Mouse (Mus musculus) G1E (cell line): ENCODE data around the gene Slc38a6. TPM values are rescaled to one million over a fixed set of nuclear protein-coding genes. Genes with fewer than 3 reads are reported as not detected.

Source experiments
- ATAC-seq: 2 replicates; pipeline ENCODE4 v1.8.0; 2016; ENCODE audit warnings: mild to moderate bottlenecking; ENCODE audit not compliant: insufficient number of reproducible peaks, poor library complexity, low FRiP score, severe bottlenecking; ENCODE audit errors: extremely low read depth
- DNase-seq: peaks from one replicate; pipeline ENCODE4 v3.0.0; 2012; ENCODE audit warnings: low spot score
- H3K27me3 ChIP-seq: 2 replicates; pipeline ENCODE4 v1.6.1; 2012; ENCODE audit warnings: mild to moderate bottlenecking, low read length, inconsistent platforms; ENCODE audit not compliant: insufficient read depth
- H3K36me3 ChIP-seq: replicated peaks from 2 replicates; pipeline ENCODE3; 2012; ENCODE audit warnings: mild to moderate bottlenecking, inconsistent platforms
- H3K4me1 ChIP-seq: 2 replicates; pipeline ENCODE4 v1.6.1; 2012; ENCODE audit warnings: low read depth, low read length, inconsistent platforms, mixed read lengths; ENCODE audit not compliant: insufficient read depth
- H3K4me3 ChIP-seq: 2 replicates; pipeline ENCODE4 v1.5.1; 2012; ENCODE audit warnings: low read depth, mild to moderate bottlenecking, inconsistent platforms, low read length, moderate library complexity, mixed read lengths
- H3K9me3 ChIP-seq: replicated peaks from 2 replicates; pipeline ENCODE4 v1.6.1; 2012; ENCODE audit warnings: inconsistent platforms
- CTCF ChIP-seq: IDR thresholded peaks from 2 replicates; pipeline ENCODE4 v1.5.1; 2012; ENCODE audit warnings: low read depth, low read length, inconsistent platforms, mixed read lengths
- GATA1 ChIP-seq: IDR thresholded peaks from 2 replicates; pipeline ENCODE4 v1.6.1; 2012; ENCODE audit warnings: borderline replicate concordance, low read length, inconsistent platforms, mixed read lengths
- GATA2 ChIP-seq: IDR thresholded peaks from 2 replicates; pipeline ENCODE4 v1.6.1; 2012; ENCODE audit warnings: low read depth, low read length, inconsistent platforms, borderline replicate concordance
- POLR2AphosphoS5 ChIP-seq: IDR thresholded peaks from 2 replicates; pipeline ENCODE4 v1.6.1; 2012; ENCODE audit warnings: low read depth, low read length, inconsistent platforms; ENCODE audit not compliant: insufficient replicate concordance
- TAL1 ChIP-seq: conservative IDR thresholded peaks from 2 replicates; pipeline ENCODE4 v1.6.1; 2012; ENCODE audit warnings: low read depth, low read length, inconsistent platforms, mixed read lengths
- polyA plus RNA-seq: library from polyadenylated mRNA; stranded (reverse); fragments of >175 nt; gene quantifications from 2 replicates; pipeline ENCODE4 v1.2.3, GENCODE M21; 2012
- total RNA-seq, 2 experiments: library from RNA; stranded (forward) in 1 of 2; stranded (reverse) in 1 of 2; fragments of 200-1000 nt in 1 of 2; fragments of >200 nt in 1 of 2; fragmentation: Nextera tagmentation in 1 of 2; gene quantifications; 2 replicates each; pipeline ENCODE4 v1.2.3; 2014 to 2017

Gene Slc38a6
- total and polyA plus RNA-seq, 3 experiments, result 2.7 to 26.3 (median 12.5) TPM

DNA sequence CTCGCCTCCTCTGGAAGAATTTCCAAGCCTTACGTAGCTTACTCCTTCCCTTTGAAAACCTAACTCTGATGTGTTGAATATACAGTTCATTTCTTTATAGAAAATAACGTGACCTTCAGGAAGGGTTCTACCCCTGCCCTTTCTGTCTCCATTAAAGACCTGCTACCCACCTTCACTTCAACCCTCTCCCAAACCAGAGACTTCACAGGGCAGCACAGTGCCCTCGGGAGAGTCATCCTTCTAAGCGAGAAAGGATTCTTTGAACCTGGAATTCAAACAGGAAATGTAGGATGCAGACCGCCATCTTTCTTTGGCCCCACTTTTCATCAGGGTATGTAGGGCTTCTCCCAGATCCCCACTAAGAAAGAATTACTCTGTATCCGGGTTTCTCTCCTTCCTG, 80.0 kb downstream of the Slc38a6 start:
- peaks cover 39% of the 10 kb centered on the region for H3K27me3 ChIP-seq
- H3K9me3 ChIP-seq, result no peaks in the 10 kb centered on the region
- H3K4me1 ChIP-seq, result no peaks in the 10 kb centered on the region
- ATAC-seq (no peak), DNase-seq (no peak)
- H3K4me3 ChIP-seq, result no peak overlapping the region
- no peaks in the 10 kb centered on the region for H3K36me3 ChIP-seq
- TF ChIP-seq CTCF (no peak), TAL1 (no peak), POLR2AphosphoS5 (no peak), GATA1 (no peak), GATA2 (no peak)

DNA sequence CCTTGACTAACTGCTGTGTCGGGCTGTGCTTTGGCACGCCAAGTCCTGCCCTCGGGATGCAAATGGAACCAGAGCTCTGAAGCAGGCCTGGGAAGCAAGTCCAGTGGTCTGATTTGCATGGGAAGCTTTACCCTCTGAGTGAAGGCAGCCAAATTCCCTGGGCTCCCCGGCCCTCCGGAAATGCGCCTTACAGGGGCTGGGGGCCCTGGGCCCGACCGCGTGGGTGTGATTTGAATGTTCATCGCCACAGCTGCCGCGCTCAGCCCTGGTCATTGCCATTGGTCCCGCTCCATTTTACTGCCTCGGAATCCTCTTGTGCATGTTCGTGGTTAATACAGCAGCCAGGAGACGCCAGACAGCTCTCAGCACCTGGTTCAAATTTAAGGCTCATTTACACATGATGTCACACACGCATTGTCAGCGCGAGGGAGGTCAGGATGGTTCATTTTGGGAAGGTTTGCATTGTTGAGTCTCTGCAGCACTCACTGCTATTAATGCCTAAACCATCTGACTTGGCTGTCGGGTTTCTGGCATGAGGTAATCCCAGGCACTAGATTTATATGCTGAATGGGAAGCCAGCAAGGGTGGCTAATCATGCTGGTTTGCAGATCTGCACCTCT, 81.0 kb downstream of the Slc38a6 start:
- no peak for DNase-seq

DNA sequence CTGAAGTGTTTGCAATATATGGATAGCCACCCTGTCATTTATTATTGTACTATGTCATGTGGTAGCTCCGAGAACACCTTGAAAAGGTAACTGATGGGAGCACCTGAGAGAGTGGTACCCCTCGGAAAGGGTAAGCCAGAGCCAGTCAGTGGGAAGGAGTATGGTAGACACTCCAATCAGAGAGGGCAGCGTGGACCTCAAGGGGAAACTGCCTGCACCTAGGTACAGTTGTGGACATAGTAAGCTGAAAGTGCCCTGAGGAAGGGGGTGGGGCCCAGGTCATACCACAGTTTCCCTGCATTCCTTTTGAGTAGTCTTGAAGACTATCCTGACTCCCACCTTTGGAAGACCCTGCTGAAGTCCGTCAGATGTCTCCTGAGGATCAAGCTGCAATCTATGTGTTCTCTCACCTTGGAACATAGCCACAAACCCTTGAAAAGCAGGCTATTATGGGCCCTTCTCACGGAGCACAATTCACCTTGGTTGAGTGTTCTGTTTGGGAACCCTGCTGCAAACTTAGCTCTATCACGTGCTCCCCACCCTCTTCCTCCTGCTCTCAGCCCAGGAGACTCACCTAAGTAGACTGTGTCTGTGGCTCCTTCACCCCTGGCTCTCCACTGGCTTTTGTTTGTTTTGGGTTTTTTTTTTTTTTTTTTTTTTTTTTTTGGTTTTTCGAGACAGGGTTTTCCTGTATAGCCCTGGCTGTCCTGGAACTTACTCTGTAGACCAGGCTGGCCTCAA, 82.5 kb downstream of the Slc38a6 start:
- TF ChIP-seq GATA2 (no peak), CTCF (no peak), TAL1 (no peak), POLR2AphosphoS5 (no peak), GATA1 (no peak)
- ATAC-seq (no peak), DNase-seq (no peak)
- Histone ChIP-seq H3K4me1 (no peaks in the 10 kb centered on the region), H3K27me3 (peaks cover 42% of the 10 kb centered on the region), H3K36me3 (no peaks in the 10 kb centered on the region), H3K9me3 (no peaks in the 10 kb centered on the region), H3K4me3 (no peak overlapping the region)

More for the DNA sequence above, 81.0 kb downstream of the Slc38a6 start:
- Histone ChIP-seq H3K36me3 (no peaks in the 10 kb centered on the region), H3K4me1 (no peaks in the 10 kb centered on the region), H3K27me3 (peaks cover 42% of the 10 kb centered on the region), H3K9me3 (no peaks in the 10 kb centered on the region), H3K4me3 (no peak overlapping the region)
- no peak for ATAC-seq
- TF ChIP-seq TAL1 (no peak), POLR2AphosphoS5 (no peak), GATA1 (no peak), GATA2 (no peak), CTCF (no peak)

DNA sequence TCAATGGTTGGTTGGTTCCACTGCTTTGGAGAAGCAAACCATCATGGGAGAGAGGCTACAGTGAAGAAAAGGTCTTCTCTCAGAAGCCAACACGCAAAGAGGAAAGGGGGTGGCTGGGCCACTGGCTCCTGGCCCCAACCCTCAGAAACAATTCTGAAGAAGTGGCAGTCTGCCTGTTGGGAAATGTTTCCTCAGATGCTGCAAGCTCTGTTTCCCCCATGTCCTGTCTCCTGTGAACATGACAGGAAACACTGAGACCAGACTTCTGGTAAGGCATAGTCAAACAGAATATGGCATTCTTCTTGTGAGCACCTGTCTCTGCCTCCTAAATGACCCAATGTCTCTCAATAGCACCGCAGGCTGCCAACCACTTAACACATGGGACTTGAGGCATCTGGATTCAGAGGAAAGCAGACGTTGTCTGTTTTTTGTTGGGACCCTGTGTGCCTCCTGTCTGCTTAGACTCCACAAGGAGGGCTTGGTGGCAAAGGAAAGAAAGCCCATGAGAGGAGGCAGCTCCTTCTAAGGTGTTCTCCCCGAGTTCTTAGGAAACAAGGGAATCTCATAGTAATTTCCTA, 83.9 kb downstream of the Slc38a6 start:
- ATAC-seq, result no peak
- no peak overlapping the region for H3K4me3 ChIP-seq
- peaks cover 40% of the 10 kb centered on the region for H3K27me3 ChIP-seq
- no peak for DNase-seq
- H3K4me1 ChIP-seq, result no peaks in the 10 kb centered on the region
- H3K36me3 ChIP-seq, result no peaks in the 10 kb centered on the region
- H3K9me3 ChIP-seq, result no peaks in the 10 kb centered on the region
- TF ChIP-seq GATA1, result no peak
- no peak for TF ChIP-seq CTCF
- no peak for TF ChIP-seq POLR2AphosphoS5
- no peak for TF ChIP-seq GATA2
- no peak for TF ChIP-seq TAL1

DNA sequence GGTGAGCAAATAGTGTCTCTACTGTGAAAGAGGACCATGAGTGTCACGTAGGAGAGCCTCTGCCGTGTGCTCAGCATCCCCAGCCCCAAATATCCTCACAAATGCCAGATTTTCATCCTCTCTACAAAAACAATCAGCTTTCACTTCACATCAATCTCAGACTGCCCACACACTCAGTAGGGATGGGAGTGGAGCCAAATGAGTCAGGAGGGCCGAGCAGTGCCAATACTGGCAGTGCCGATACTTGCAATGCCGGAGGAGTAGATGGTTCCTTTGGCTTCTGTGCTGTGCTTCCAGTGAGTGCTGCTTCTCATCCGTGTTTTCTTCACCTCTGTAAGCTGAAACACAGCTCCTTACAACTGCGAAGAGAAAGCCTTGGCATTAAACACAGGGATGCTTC, 84.6 kb downstream of the Slc38a6 start:
- DNase-seq, result no peak
- no peaks in the 10 kb centered on the region for H3K36me3 ChIP-seq
- no peak overlapping the region for H3K4me3 ChIP-seq
- H3K4me1 ChIP-seq, result no peaks in the 10 kb centered on the region
- no peaks in the 10 kb centered on the region for H3K9me3 ChIP-seq
- ATAC-seq, result no peak
- H3K27me3 ChIP-seq, result peaks cover 42% of the 10 kb centered on the region
- no peak for TF ChIP-seq CTCF
- TF ChIP-seq GATA1, result no peak
- no peak for TF ChIP-seq POLR2AphosphoS5
- TF ChIP-seq GATA2, result no peak
- TF ChIP-seq TAL1, result no peak

DNA sequence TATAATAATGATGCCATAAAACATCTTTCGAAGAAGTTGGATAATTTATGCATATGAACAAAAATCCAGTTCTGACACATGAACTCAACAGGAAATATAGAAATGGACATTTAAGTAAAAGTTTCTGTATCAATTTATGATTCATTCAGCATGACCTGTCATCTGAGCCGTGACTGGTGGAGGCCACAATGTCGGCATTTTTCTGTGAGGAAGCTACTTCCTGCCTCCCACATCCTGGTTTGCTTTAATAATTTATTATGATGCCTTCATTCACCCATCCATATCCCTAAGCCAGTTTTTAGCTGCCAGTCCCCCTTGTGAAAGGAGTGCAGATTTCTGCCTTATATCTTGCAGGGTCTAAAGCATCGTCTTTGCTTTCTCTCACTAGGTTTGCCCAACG, 91.4 kb downstream of the Slc38a6 start:
- peaks cover 13% of the 10 kb centered on the region for H3K27me3 ChIP-seq
- H3K4me3 ChIP-seq, result no peak overlapping the region
- H3K4me1 ChIP-seq, result no peaks in the 10 kb centered on the region
- H3K9me3 ChIP-seq, result no peaks in the 10 kb centered on the region
- no peak for TF ChIP-seq GATA1
- TF ChIP-seq POLR2AphosphoS5, result no peak
- no peak for TF ChIP-seq CTCF
- DNase-seq (no peak), ATAC-seq (no peak)
- H3K36me3 ChIP-seq, result no peaks in the 10 kb centered on the region
